Mouse (Mus musculus): Measurements from ENCODE around the gene Babam2. TPM values are rescaled to one million over a fixed set of nuclear protein-coding genes. Genes with fewer than 3 reads are reported as not detected.

Gene Babam2
- polyA plus RNA-seq, 1 experiment from 2014 or later = 47.2 TPM

DNA sequence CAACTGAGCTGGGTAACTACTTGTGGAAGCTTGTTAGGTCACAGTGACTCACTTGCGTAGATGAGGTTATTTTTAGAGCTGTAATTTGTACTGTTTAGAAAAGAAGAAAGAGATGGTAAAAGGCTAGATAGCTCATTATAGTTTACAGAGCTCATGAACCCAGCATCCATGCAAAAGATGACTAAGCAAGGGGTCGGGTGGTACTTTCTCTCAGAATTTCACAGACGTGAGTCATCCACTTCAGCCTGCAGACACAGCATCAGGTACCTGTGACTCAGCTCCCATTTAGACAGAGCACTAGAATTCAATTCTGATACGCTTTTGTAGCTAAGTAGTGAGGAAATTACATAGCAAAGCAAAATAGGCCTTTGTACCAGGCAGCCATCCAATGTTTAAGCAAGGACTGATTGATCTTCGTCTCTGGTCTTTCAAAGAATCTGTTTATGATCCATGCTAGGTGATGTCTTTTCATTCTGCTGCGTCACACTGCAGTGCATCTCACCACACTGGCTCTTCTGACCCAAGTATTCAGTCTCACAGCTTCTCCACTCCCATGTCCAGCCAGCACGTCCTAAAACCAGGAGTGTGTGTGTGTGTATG lies 338.3 kb downstream of the Babam2 start:
- 82% methylated on average over 7 of the region's 7 CpGs for WGBS
- Histone ChIP-seq H3K4me3 (replicated peaks) (no peak overlapping the region), H3K4me2 (no peak overlapping the region), H3K36me3 (replicated peaks) (no peaks in the 10 kb centered on the region), H3K9ac (no peak overlapping the region), H3K4me1 (peaks cover 5% of the 10 kb centered on the region), H3K9me3 (no peaks in the 10 kb centered on the region), H3K27me3 (no peaks in the 10 kb centered on the region), H3K27ac (no peak overlapping the region)
- ATAC-seq (ENCODE audit: low FRiP score) = no peak

DNA sequence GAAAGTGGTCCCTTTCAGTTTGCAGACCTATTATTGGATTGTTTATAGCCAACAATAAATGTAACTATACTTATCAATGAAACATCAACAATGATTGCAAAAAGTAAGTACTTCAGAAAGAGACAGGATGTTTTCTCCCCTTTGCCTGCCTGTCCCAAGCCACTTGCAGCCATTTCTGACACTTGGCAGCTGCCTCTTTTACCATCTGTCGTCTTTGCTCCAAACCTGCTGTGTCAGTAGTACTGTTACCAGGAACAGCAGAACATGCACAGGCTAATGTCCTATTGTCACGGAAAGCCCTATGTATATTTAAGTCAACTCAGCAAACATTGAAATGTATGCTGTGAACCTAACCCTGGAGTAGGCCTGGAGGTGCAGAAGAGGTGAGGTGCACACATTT lies 339.4 kb downstream of the Babam2 start:
- WGBS = 76% methylated on average over 2 of the region's 2 CpGs
- Histone ChIP-seq H3K27me3 (no peaks in the 10 kb centered on the region), H3K36me3 (replicated peaks) (no peaks in the 10 kb centered on the region), H3K4me2 (no peak overlapping the region), H3K4me1 (peaks cover 5% of the 10 kb centered on the region), H3K9me3 (no peaks in the 10 kb centered on the region), H3K4me3 (replicated peaks) (no peak overlapping the region), H3K9ac (no peak overlapping the region), H3K27ac (no peak overlapping the region)
- no peak for ATAC-seq (ENCODE audit: low FRiP score)

DNA sequence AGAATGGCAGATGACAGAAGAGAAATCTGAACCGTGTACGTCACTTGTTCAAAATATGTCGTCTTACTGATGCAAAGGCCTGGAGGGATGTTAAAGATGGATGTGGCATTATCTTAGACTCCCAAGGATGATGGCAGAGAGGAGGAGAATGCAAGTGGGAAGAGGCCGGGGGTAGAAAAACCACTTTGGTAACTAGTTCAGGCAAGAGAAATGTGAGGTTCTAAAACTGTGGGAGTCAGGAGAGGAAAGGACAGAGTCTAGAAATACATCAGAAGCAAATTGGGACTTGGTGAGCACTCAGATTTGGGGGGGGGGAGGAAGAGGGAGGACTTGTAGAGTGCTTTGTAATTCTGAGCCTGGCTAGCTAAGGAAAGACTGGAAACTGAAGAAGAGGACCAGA lies 340.1 kb downstream of the Babam2 start:
- WGBS = 97% methylated on average over 4 of the region's 4 CpGs
- Histone ChIP-seq H3K4me1 (peaks cover 5% of the 10 kb centered on the region), H3K9ac (no peak overlapping the region), H3K4me2 (no peak overlapping the region), H3K27me3 (no peaks in the 10 kb centered on the region), H3K27ac (no peak overlapping the region), H3K9me3 (no peaks in the 10 kb centered on the region), H3K36me3 (replicated peaks) (no peaks in the 10 kb centered on the region), H3K4me3 (replicated peaks) (no peak overlapping the region)
- no peak for ATAC-seq (ENCODE audit: low FRiP score)

DNA sequence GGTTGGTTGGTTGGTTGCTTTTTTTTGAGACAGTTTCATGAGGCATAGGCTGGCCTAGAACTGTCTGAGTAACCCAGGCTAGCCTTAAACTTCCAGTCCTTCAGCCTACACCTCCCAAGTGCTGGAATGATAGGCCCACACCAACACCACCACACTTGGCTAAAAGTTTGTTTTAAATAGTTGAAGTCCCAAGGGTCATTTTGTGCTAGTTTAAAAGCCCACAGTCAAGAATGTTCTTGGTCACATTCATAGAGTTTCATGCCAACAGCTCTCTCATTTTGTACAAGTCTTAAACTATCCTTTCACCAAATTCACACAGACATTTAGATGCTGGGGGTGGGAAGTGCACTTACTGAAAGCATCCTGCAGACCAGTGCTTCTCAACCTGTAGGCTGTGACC lies 341.5 kb downstream of the Babam2 start:
- H3K9ac ChIP-seq = no peak overlapping the region
- H3K9me3 ChIP-seq = no peaks in the 10 kb centered on the region
- ATAC-seq (ENCODE audit: low FRiP score) = no peak
- no peak overlapping the region for H3K27ac ChIP-seq
- H3K4me2 ChIP-seq = no peak overlapping the region
- no peak overlapping the region for H3K4me3 ChIP-seq (replicated peaks)
- H3K27me3 ChIP-seq = no peaks in the 10 kb centered on the region
- no peaks in the 10 kb centered on the region for H3K4me1 ChIP-seq
- no peaks in the 10 kb centered on the region for H3K36me3 ChIP-seq (replicated peaks)

DNA sequence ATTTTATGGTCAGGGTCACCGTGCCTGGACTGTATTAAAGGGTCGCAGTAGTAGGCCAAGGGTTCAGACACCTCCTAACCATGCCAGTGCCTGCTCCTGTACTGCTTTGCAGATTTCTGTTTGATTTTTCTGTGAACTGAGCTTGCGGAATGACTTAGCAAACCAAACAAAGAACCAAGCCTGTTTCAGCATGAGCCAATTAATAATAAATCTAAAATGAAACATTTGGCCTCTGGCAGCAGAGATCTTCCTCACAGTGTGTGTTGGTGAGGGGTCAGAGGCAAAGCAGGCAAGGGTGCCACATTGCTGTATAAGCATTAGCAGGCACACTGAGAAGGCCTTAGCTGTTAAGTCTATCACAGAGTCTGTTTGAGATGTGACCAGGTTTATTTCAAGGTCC lies 342.0 kb downstream of the Babam2 start:
- no peak overlapping the region for H3K4me2 ChIP-seq
- H3K27ac ChIP-seq = no peak overlapping the region
- 89% methylated on average over 3 of the region's 3 CpGs for WGBS
- no peak overlapping the region for H3K4me3 ChIP-seq (replicated peaks)
- H3K36me3 ChIP-seq (replicated peaks) = no peaks in the 10 kb centered on the region
- H3K27me3 ChIP-seq = no peaks in the 10 kb centered on the region
- no peaks in the 10 kb centered on the region for H3K9me3 ChIP-seq
- no peaks in the 10 kb centered on the region for H3K4me1 ChIP-seq
- no peak for ATAC-seq (ENCODE audit: low FRiP score)
- H3K9ac ChIP-seq = no peak overlapping the region

DNA sequence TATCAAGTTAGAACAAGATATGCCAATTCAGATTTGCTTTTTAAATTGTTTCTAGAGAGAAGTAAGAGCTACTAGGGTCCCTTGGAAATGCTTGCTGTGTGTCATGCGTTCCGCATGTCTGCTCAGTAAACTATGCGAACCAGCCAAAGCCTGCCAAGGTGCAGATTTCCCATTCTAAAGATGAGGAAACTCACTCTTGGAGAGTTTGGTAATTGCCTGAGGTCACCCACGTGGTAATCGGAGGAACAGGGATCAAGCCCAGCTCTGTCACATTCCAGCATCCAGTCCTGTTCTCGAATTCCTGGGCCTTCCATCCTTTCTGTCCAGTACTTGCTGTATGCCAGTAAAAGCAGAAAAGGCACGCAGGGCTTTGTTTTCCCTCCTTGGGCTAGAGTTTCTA lies 345.7 kb downstream of the Babam2 start:
- H3K9ac ChIP-seq = no peak overlapping the region
- H3K4me1 ChIP-seq = no peaks in the 10 kb centered on the region
- no peaks in the 10 kb centered on the region for H3K36me3 ChIP-seq (replicated peaks)
- no peak for ATAC-seq (ENCODE audit: low FRiP score)
- H3K4me2 ChIP-seq = no peak overlapping the region
- H3K4me3 ChIP-seq (replicated peaks) = no peak overlapping the region
- WGBS = 82% methylated on average over 7 of the region's 7 CpGs
- no peaks in the 10 kb centered on the region for H3K9me3 ChIP-seq
- no peaks in the 10 kb centered on the region for H3K27me3 ChIP-seq
- no peak overlapping the region for H3K27ac ChIP-seq

DNA sequence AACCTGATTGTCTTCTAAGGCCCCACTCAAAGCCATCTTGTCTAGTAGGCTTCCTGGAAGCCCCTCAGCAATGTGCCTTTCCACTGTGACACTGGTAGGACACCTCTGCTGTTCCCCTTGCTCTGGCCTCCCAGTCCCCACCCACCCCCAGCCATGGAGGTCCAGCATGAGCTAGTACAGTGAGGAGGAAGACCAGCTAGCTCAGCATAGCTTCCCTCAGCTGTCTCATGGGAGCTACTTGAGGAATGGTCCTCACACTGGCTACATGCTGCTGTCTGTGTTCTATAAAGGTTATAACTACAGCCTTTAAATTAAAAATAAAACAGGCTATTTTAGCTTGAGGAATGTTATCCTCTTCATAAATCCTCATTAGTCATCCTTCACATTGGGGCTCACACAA lies 346.5 kb downstream of the Babam2 start:
- no peak overlapping the region for H3K4me3 ChIP-seq (replicated peaks)
- no peak overlapping the region for H3K4me2 ChIP-seq
- H3K9me3 ChIP-seq = no peaks in the 10 kb centered on the region
- no peaks in the 10 kb centered on the region for H3K4me1 ChIP-seq
- H3K9ac ChIP-seq = no peak overlapping the region
- no peak overlapping the region for H3K27ac ChIP-seq
- no peaks in the 10 kb centered on the region for H3K36me3 ChIP-seq (replicated peaks)
- no peaks in the 10 kb centered on the region for H3K27me3 ChIP-seq
- ATAC-seq (ENCODE audit: low FRiP score) = no peak

DNA sequence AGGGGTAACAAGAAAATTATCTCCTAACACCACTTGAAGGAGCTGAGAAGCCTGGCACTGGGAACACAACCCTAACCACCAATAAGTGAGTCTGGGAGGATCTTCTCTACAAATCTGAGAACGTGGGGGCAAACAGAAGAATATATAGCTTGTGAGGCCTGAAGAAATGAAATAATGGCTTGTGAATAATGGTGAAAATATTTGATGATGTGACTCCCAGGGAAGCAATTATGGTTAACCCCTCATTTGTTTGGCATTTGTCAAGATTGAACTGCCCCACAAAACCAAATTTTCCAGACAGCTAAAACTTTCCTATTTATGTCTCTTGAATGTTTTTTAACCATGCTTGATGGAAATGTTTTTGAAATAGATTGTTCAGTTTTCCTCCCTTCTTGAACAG lies 354.4 kb downstream of the Babam2 start:
- H3K27ac ChIP-seq = no peak overlapping the region
- no peaks in the 10 kb centered on the region for H3K27me3 ChIP-seq
- ATAC-seq (ENCODE audit: low FRiP score) = no peak
- 78% methylated on average over 1 of the region's 1 CpGs for WGBS
- no peaks in the 10 kb centered on the region for H3K9me3 ChIP-seq
- H3K4me3 ChIP-seq (replicated peaks) = no peak overlapping the region
- no peak overlapping the region for H3K4me2 ChIP-seq
- H3K9ac ChIP-seq = no peak overlapping the region
- no peaks in the 10 kb centered on the region for H3K4me1 ChIP-seq
- H3K36me3 ChIP-seq (replicated peaks) = no peaks in the 10 kb centered on the region

DNA sequence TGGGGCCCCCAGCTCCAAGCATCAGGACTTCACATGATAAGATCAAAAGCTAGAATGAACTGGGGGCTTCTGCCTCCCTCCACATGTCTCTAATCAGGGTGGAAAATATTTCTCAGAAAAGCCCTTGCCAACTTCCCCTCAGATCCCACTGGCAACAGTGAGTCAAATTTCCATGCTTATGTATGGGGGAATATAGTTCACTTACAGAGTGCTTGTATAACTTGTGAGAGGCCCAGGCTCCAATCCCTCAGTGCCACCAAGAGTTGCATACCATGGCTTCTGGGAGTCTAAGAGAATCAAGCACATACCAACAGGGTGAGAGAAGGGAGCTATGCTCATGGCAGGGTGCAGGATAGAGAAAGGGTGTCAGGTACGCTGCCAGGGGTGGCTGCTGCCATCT lies 355.0 kb downstream of the Babam2 start:
- WGBS = 95% methylated on average over 1 of the region's 1 CpGs
- no peak for ATAC-seq (ENCODE audit: low FRiP score)
- no peak overlapping the region for H3K27ac ChIP-seq
- H3K27me3 ChIP-seq = no peaks in the 10 kb centered on the region
- no peaks in the 10 kb centered on the region for H3K9me3 ChIP-seq
- H3K4me1 ChIP-seq = no peaks in the 10 kb centered on the region
- no peak overlapping the region for H3K4me3 ChIP-seq (replicated peaks)
- no peaks in the 10 kb centered on the region for H3K36me3 ChIP-seq (replicated peaks)
- no peak overlapping the region for H3K9ac ChIP-seq
- H3K4me2 ChIP-seq = no peak overlapping the region

DNA sequence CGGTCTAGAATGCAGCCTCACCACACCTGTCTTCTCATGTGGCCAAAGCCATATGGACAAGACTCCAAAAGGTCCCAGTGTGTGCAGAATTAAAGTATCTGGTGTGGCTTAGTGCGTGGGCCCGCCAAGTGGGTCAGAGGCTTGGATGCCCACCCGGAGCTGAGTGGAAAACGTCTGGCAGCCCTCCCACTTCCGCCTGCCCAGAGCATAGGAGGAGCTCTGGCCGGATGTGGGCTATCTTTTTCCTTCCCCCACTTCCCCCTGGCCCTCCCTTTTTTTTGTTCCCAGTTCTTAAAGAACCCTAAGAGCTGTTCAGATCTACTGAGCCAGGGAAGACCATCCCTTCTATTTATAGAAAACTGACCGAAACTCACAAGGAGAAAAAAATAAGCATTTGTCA lies 356.0 kb downstream of the Babam2 start:
- Histone ChIP-seq H3K4me3 (replicated peaks) (no peak overlapping the region), H3K9me3 (no peaks in the 10 kb centered on the region)
- no peak for ATAC-seq (ENCODE audit: low FRiP score)

DNA sequence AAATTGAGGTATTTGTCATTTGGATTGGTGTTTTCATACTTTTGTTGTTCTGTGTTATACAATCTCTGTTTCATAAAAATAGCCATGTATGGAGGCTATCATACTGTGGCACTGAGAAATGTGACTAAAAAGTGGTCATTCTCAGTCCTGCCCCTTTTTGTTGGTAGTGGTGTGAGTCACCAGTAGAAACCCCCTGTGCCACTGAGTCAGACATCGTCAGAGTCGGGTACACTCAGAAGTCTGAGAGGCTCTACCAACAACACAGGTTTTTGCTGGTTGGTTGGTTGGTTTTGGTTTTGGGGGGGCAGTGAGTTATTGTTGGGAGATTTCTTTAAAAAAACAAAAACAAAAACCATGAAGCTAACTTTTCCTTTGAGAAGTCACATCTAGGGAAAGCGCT lies 358.2 kb downstream of the Babam2 start:
- no peak for ATAC-seq (ENCODE audit: low FRiP score)
- 79% methylated on average over 3 of the region's 3 CpGs for WGBS

More for the DNA sequence above, 356.0 kb downstream of the Babam2 start:
- Histone ChIP-seq H3K9ac (no peak overlapping the region), H3K27me3 (no peaks in the 10 kb centered on the region), H3K36me3 (replicated peaks) (no peaks in the 10 kb centered on the region), H3K4me2 (no peak overlapping the region), H3K27ac (no peak overlapping the region), H3K4me1 (no peaks in the 10 kb centered on the region)
- WGBS = 82% methylated on average over 8 of the region's 8 CpGs

DNA sequence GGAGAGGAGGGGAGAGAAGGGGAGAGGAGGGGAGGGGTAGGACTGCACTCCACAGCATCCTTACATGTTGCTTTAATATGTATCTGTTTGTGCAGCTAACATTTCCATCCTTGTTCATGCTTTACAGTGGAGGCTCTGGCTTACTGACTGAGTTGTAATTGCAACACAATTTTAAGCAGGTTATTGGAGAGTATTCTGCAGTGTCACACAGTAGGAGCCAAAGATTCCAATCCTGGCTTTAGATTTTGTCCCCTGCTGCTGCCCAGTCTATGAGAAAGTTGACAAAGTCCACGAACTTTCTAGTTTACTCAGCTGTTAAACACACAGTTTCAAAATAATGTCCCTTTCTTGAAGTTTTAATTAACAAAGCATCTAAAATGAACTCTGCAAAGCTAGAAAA lies 358.6 kb downstream of the Babam2 start:
- no peaks in the 10 kb centered on the region for H3K36me3 ChIP-seq (replicated peaks)
- no peaks in the 10 kb centered on the region for H3K27me3 ChIP-seq
- H3K9ac ChIP-seq = no peak overlapping the region
- H3K4me3 ChIP-seq (replicated peaks) = no peak overlapping the region
- no peak overlapping the region for H3K27ac ChIP-seq
- no peak overlapping the region for H3K4me2 ChIP-seq
- H3K4me1 ChIP-seq = no peaks in the 10 kb centered on the region
- H3K9me3 ChIP-seq = no peaks in the 10 kb centered on the region
- no peak for ATAC-seq (ENCODE audit: low FRiP score)
- WGBS = 68% methylated on average over 1 of the region's 1 CpGs

More for the DNA sequence above, 358.2 kb downstream of the Babam2 start:
- no peak overlapping the region for H3K4me2 ChIP-seq
- no peaks in the 10 kb centered on the region for H3K27me3 ChIP-seq
- H3K4me1 ChIP-seq = no peaks in the 10 kb centered on the region
- H3K9me3 ChIP-seq = no peaks in the 10 kb centered on the region
- H3K4me3 ChIP-seq (replicated peaks) = no peak overlapping the region
- no peak overlapping the region for H3K9ac ChIP-seq
- no peaks in the 10 kb centered on the region for H3K36me3 ChIP-seq (replicated peaks)
- no peak overlapping the region for H3K27ac ChIP-seq

DNA sequence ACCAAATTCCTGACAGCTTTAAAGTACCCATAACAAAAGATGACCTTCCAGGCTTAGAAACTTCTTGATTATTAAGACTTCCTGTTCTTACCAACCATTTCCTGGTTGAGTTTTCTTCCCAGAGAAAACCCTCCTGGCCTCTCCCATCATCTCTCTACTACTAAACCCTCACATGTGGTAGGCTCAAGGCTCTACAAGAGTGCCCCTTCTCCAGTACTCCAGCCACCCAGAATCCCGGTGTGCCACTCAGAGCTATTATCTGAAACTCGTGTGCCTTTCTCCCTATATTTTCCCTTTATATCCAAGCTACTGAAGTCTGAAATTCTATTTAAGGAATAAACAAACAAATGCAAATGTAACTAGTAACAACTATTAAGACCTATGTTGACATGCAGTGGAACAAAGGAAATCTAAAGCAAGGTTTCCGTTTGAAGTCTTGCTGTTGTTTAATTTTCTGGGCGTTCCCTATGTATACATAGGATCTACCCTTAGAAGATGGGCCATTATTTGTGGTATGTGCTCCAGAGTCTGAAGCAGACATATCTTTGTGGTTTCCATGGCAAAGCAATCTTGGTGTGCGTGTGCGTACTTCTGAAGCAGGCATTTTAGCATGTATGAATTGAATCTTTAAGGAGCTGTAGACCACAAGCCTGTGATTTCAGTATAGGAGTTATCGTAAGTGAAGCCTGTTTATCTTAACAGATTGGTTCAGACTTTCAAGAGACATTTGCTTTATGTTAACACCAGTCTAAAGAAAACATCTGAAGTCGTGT lies 361.2 kb downstream of the Babam2 start:
- Histone ChIP-seq H3K4me2 (no peak overlapping the region), H3K27ac (no peak overlapping the region), H3K4me3 (replicated peaks) (no peak overlapping the region), H3K9me3 (no peaks in the 10 kb centered on the region), H3K4me1 (no peaks in the 10 kb centered on the region), H3K9ac (no peak overlapping the region), H3K36me3 (replicated peaks) (no peaks in the 10 kb centered on the region), H3K27me3 (no peaks in the 10 kb centered on the region)
- WGBS = 84% methylated on average over 8 of the region's 8 CpGs
- no peak for ATAC-seq (ENCODE audit: low FRiP score)

Data from forebrain, embryonic 12.5 days (tissue).